Mouse (Mus musculus): ENCODE measurements around the gene Kcnb1. TPM values are rescaled to one million over a fixed set of nuclear protein-coding genes. Genes with fewer than 3 reads are reported as not detected.

The Kcnb1 gene
- total and polyA plus RNA-seq, 2 experiments from 2014 or later: 6.4 to 29.8 TPM

GRCm38 (mm10) chr2:167060761-167061160 is 129.2 kb downstream of the Kcnb1 start:
- peak overlapping the region; percentile 18; the same call in 1 of the 2 replicates for H3K4me2 ChIP-seq (ENCODE audit: low read depth, low read length, poor library complexity, severe bottlenecking)
- ATAC-seq (ENCODE audit: low FRiP score) (no peak), DNase-seq (ENCODE audit: low spot score) (no peak)
- peaks cover 11% of the 10 kb centered on the region; the same call in 1 of the 2 replicates for H3K4me1 ChIP-seq (ENCODE audit: insufficient read depth, low read length)
- H3K27ac ChIP-seq (ENCODE audit: low read depth, low read length): no peak overlapping the region
- peak overlapping the region; percentile 20; the same call in 1 of the 2 replicates for H3K9ac ChIP-seq (replicated peaks; ENCODE audit: low read length, poor library complexity, severe bottlenecking)
- peaks cover 14% of the 10 kb centered on the region for H3K36me3 ChIP-seq (ENCODE audit: insufficient read depth, low read length)
- no peak overlapping the region for H3K4me3 ChIP-seq (ENCODE audit: low read depth, low read length)
- H3K27me3 ChIP-seq (ENCODE audit: insufficient read depth, low read length): no peaks in the 10 kb centered on the region
- no peaks in the 10 kb centered on the region for H3K9me3 ChIP-seq (ENCODE audit: low read length)
- TF ChIP-seq CTCF (IDR thresholded peaks at IDR 0.05): no peak

DNA sequence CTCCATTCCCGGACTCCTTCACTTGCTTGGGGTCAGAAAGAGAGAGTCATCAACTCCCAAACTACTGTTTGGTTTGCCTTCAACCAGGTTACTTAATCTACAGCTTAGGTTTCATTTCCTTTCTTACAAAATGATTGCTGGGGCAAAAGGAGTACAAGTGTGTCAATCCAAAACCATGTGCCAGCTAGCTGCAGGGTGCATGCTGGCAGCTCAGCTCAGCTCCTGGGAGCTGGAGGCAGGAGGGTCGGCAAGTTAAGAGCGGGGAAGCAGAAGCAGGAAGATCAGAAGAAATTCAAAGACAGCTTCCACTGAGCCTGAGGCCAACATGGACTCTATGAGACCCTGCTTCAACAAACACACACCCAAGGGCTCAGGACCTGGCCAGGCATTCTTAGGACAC is 129.6 kb downstream of the Kcnb1 start:
- Histone ChIP-seq H3K4me3 (ENCODE audit: low read depth, low read length) (no peak overlapping the region), H3K4me2 (ENCODE audit: low read depth, low read length, poor library complexity, severe bottlenecking) (peak overlapping the region; percentile 18; the same call in 1 of the 2 replicates), H3K36me3 (ENCODE audit: insufficient read depth, low read length) (peaks cover 17% of the 10 kb centered on the region), H3K27ac (ENCODE audit: low read depth, low read length) (no peak overlapping the region), H3K9ac (replicated peaks; ENCODE audit: low read length, poor library complexity, severe bottlenecking) (peak overlapping the region; percentile 20; the same call in 1 of the 2 replicates), H3K4me1 (ENCODE audit: insufficient read depth, low read length) (peaks cover 11% of the 10 kb centered on the region; the same call in 1 of the 2 replicates), H3K9me3 (ENCODE audit: low read length) (no peaks in the 10 kb centered on the region), H3K27me3 (ENCODE audit: insufficient read depth, low read length) (no peaks in the 10 kb centered on the region)
- ATAC-seq (ENCODE audit: low FRiP score) (no peak), DNase-seq (ENCODE audit: low spot score) (no peak)
- TF ChIP-seq CTCF (IDR thresholded peaks at IDR 0.05): no peak
- 56% methylated on average over 3 of the region's 3 CpGs for WGBS

GRCm38 (mm10) chr2:167059960-167060359 is 130.0 kb downstream of the Kcnb1 start:
- peak overlapping the region; percentile 18; the same call in 1 of the 2 replicates for H3K4me2 ChIP-seq (ENCODE audit: low read depth, low read length, poor library complexity, severe bottlenecking)
- peaks cover 21% of the 10 kb centered on the region for H3K36me3 ChIP-seq (ENCODE audit: insufficient read depth, low read length)
- no peaks in the 10 kb centered on the region for H3K27me3 ChIP-seq (ENCODE audit: insufficient read depth, low read length)
- ATAC-seq (ENCODE audit: low FRiP score) (no peak), DNase-seq (ENCODE audit: low spot score) (no peak)
- no peak overlapping the region for H3K9ac ChIP-seq (replicated peaks; ENCODE audit: low read length, poor library complexity, severe bottlenecking)
- H3K27ac ChIP-seq (ENCODE audit: low read depth, low read length): no peak overlapping the region
- no peak overlapping the region for H3K4me3 ChIP-seq (ENCODE audit: low read depth, low read length)
- H3K4me1 ChIP-seq (ENCODE audit: insufficient read depth, low read length): peaks cover 11% of the 10 kb centered on the region; the same call in 1 of the 2 replicates
- WGBS: 77% methylated on average over 12 of the region's 12 CpGs
- no peak for TF ChIP-seq CTCF (IDR thresholded peaks at IDR 0.05)
- H3K9me3 ChIP-seq (ENCODE audit: low read length): no peaks in the 10 kb centered on the region

DNA sequence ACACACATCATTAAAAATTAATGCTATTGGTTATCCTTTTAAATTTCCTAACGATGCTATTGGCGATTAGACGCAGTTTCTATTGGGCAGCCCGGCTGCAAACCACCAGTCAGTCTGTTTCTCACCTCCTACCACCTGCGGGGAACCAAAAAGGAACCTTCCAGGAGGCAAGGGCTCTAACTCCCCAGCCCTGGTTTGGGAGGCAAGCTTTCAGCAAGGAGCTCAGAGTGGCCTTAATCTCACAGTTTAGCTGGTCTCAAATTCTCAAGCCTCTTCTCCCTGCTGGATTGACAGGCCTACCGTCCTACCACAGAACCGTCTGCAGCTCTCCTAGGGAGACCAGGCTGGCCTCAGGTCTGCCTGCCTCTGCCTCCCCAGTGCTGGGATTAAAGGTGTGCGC is 130.4 kb downstream of the Kcnb1 start:
- DNase-seq (ENCODE audit: low spot score) (no peak), ATAC-seq (ENCODE audit: low FRiP score) (no peak)
- H3K4me3 ChIP-seq (ENCODE audit: low read depth, low read length): no peak overlapping the region
- H3K4me1 ChIP-seq (ENCODE audit: insufficient read depth, low read length): 0 out of 2 replicates have a peak, but pooled peaks cover 7% of the 10 kb centered on the region
- no peak overlapping the region for H3K4me2 ChIP-seq (ENCODE audit: low read depth, low read length, poor library complexity, severe bottlenecking)
- H3K27me3 ChIP-seq (ENCODE audit: insufficient read depth, low read length): no peaks in the 10 kb centered on the region
- H3K9ac ChIP-seq (replicated peaks; ENCODE audit: low read length, poor library complexity, severe bottlenecking): no peak overlapping the region
- no peak for TF ChIP-seq CTCF (IDR thresholded peaks at IDR 0.05)
- 42% methylated on average over 8 of the region's 8 CpGs for WGBS
- peaks cover 25% of the 10 kb centered on the region for H3K36me3 ChIP-seq (ENCODE audit: insufficient read depth, low read length)
- no peaks in the 10 kb centered on the region for H3K9me3 ChIP-seq (ENCODE audit: low read length)
- H3K27ac ChIP-seq (ENCODE audit: low read depth, low read length): no peak overlapping the region

- no peak overlapping the region for H3K27ac ChIP-seq (ENCODE audit: low read depth, low read length)
- no peak for TF ChIP-seq CTCF (IDR thresholded peaks at IDR 0.05)
- H3K4me3 ChIP-seq (ENCODE audit: low read depth, low read length): no peak overlapping the region
- no peaks in the 10 kb centered on the region for H3K27me3 ChIP-seq (ENCODE audit: insufficient read depth, low read length)
- H3K36me3 ChIP-seq (ENCODE audit: insufficient read depth, low read length): peaks cover 27% of the 10 kb centered on the region
- no peak overlapping the region for H3K9ac ChIP-seq (replicated peaks; ENCODE audit: low read length, poor library complexity, severe bottlenecking)
- no peak overlapping the region for H3K4me2 ChIP-seq (ENCODE audit: low read depth, low read length, poor library complexity, severe bottlenecking)
- no peak for DNase-seq (ENCODE audit: low spot score)
- no peak for ATAC-seq (ENCODE audit: low FRiP score)
- H3K9me3 ChIP-seq (ENCODE audit: low read length): no peaks in the 10 kb centered on the region
- 66% methylated on average over 3 of the region's 3 CpGs for WGBS
- 0 out of 2 replicates have a peak, but pooled peaks cover 7% of the 10 kb centered on the region for H3K4me1 ChIP-seq (ENCODE audit: insufficient read depth, low read length)
Measured at GRCm38 (mm10) chr2:167058814-167059387, 131.1 kb downstream of the Kcnb1 start.

GRCm38 (mm10) chr2:167058201-167058600 is 131.8 kb downstream of the Kcnb1 start:
- H3K4me1 ChIP-seq (ENCODE audit: insufficient read depth, low read length): 0 out of 2 replicates have a peak, but pooled peaks cover 7% of the 10 kb centered on the region
- WGBS: 78% methylated on average over 3 of the region's 3 CpGs
- H3K36me3 ChIP-seq (ENCODE audit: insufficient read depth, low read length): peaks cover 28% of the 10 kb centered on the region
- ATAC-seq (ENCODE audit: low FRiP score): no peak
- no peak overlapping the region for H3K4me2 ChIP-seq (ENCODE audit: low read depth, low read length, poor library complexity, severe bottlenecking)
- H3K9ac ChIP-seq (replicated peaks; ENCODE audit: low read length, poor library complexity, severe bottlenecking): no peak overlapping the region
- no peak overlapping the region for H3K4me3 ChIP-seq (ENCODE audit: low read depth, low read length)
- DNase-seq (ENCODE audit: low spot score): no peak
- no peaks in the 10 kb centered on the region for H3K27me3 ChIP-seq (ENCODE audit: insufficient read depth, low read length)
- no peak overlapping the region for H3K27ac ChIP-seq (ENCODE audit: low read depth, low read length)
- TF ChIP-seq CTCF (IDR thresholded peaks at IDR 0.05): no peak
- no peaks in the 10 kb centered on the region for H3K9me3 ChIP-seq (ENCODE audit: low read length)

Data from midbrain, postnatal 0 days (tissue).